Mouse (Mus musculus) heart, postnatal 10 days (tissue): ENCODE measurements around the gene Nwd2. TPM values are rescaled to one million over a fixed set of nuclear protein-coding genes. Genes with fewer than 3 reads are reported as not detected.
A peak's percentile ranks its signal among the peaks of the same experiment; 100 is the strongest.

Experiments used
- DNase-seq, 2 experiments: peaks; one replicate each; pipeline ENCODE4 v3.0.0; 2021
- intact Hi-C: fragments of 180-260 bp; cut with DNase I; formaldehyde crosslinking; loops from one replicate; pipeline ENCODE4 v1.15.1; 2025
- total RNA-seq, 2 experiments: library from RNA; stranded (reverse); gene quantifications; 2 replicates each; pipeline ENCODE4 v1.2.3; 2021

Gene Nwd2
- total RNA-seq, 2 experiments from 2014 or later = not detected

GRCm38 (mm10) chr5:63825881-63826280 lies 177.0 kb downstream of the Nwd2 start:
- no peak for DNase-seq
- intact Hi-C loops = no loop called here

GRCm38 (mm10) chr5:63827006-63827405 lies 178.1 kb downstream of the Nwd2 start:
- intact Hi-C loops = no loop called here

GRCm38 (mm10) chr5:63827415-63828053 lies 178.6 kb downstream of the Nwd2 start:
- no peak for DNase-seq
- intact Hi-C loops = no loop called here

More at GRCm38 (mm10) chr5:63827006-63827405, 178.1 kb downstream of the Nwd2 start:
- DNase-seq = peak in 1 of 2 experiments; percentile 16

DNA sequence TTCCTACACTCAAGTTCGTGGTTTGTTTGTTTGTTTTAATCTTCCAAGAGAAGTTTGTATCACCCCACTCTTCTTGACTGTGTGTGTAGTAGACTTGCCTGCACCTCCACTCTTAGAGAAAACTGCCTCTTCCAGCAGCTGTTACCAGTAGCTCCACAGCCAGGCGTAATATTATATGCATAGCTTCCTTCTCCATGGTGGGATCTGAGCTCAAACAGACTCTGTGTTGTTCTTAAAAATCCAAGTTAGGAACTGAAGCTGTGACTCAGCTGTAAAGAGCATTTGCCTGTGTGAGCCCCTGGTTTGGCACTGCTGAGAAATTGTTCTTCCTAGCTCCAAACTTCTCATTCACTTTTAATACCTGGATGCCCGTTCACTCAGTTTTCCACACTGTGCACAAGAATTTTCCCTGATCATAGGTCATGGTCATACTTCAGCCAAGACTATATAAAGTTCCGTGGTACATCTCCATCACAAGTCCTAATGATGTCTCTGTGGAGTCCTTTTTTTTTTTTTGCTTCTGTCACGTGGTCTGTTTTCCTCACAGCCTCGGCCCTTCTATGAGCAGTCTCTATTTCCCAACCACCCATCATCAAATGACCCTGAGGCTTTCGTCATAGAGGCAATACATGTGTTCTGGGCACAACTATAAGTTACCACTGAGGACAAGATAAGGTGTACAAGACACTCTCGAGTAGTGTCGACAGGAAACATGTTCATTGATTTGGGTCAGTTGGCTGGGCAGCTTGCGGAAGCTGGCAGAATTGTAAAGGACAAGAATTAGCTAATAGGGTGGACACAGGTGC lies 179.7 kb downstream of the Nwd2 start:
- intact Hi-C loops = no loop called here
- DNase-seq = no peak

- DNase-seq = no peak
- intact Hi-C loops = no loop called here
These were observed 182.2 kb downstream of the Nwd2 start for GRCm38 (mm10) chr5:63831054-63831453.

- intact Hi-C loops = no loop called here
- DNase-seq = no peak
These were observed 185.1 kb downstream of the Nwd2 start for GRCm38 (mm10) chr5:63833955-63834354.

GRCm38 (mm10) chr5:63834435-63834834 lies 185.5 kb downstream of the Nwd2 start:
- intact Hi-C loops = no loop called here
- DNase-seq = no peak

DNA sequence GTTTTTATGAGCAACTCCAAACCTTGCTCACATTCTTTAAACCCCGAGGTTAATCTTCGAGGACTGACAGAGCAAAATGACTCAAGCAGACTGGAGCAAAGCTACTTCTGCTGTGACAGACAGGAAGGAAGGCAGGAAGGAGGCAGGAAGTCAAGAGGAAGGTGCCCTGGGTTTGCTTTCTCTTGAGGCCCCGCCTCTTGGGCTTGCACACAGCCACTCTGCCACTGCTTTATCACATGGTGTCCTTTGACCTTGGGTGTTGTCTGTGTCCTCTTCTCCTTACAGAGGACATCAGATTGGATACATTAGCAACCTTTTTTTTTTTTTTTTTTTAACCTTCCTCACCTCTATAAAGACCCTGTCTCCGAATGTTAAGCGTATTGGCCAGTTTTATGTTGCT lies 188.2 kb downstream of the Nwd2 start:
- intact Hi-C loops = no loop called here

GRCm38 (mm10) chr5:63837851-63838250 lies 188.9 kb downstream of the Nwd2 start:
- intact Hi-C loops = no loop called here
- no peak for DNase-seq

More for the DNA sequence above, 188.2 kb downstream of the Nwd2 start:
- no peak for DNase-seq

GRCm38 (mm10) chr5:63839801-63840416 lies 191.0 kb downstream of the Nwd2 start:
- DNase-seq = no peak
- intact Hi-C loops = no loop called here

DNA sequence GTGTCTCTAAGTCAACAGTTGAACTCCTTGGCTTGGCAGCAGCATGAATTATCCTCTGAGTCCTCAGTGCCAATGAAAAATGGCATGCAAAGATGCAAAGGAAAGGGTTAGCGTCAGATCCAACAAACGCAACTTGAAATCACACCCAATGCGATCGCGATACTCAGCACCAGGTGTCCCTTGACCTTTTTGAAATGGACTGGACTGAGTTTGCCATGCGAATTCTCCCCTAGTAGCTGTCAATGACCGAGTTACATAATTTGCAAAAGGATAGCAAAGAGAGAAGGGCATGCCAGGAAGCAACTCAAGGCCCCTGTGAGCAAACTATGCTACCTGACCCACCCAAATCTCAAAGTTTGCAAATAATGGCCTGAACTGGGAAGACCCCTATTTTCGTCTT lies 198.2 kb downstream of the Nwd2 start:
- DNase-seq = no peak
- intact Hi-C loops = no loop called here

DNA sequence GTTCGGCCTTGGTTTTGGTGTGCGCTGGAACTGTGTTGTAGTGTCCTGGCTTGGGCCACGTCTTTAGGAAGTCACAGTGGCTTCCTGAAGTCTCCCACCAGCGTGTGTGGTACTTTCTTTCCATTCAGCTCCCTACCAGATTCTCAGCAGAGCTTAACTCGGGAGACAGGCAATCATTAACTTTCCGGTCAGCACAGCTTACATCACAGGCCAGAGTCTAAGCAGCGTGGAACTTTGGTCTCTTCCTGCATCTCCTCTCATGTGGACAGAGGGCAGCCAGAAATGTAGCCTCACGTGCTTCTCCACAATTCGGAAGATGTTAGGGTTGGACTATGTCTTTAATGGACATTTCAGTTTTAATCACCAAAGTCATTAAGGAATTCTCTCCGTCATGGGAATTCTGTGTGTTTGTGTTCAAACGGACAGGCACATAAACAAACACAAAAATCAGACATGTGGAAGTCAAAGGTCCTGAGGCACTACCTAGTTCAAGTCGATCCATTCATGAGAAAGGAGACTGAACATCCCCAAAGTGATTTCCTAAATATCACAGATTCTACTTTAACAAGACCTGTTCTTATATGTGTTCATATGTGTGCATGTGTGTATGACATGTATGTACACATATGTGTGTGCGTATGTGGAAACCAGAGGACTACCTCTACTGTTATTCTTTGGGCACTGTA lies 198.8 kb downstream of the Nwd2 start:
- intact Hi-C loops = no loop called here
- DNase-seq = no peak

GRCm38 (mm10) chr5:63858901-63859300 lies 210.0 kb downstream of the Nwd2 start:
- intact Hi-C loops = no loop called here
- DNase-seq = no peak

Other genes with a start within 250 kb of the Nwd2 start
- 1 to 10 TPM in 1 of 2 experiments, under 1 TPM in 1; 0.93 to 1.2 TPM for gene 0610040J01Rik, start 163.3 kb downstream of the Nwd2 start, total RNA-seq